Mouse (Mus musculus) c-Kit-positive CD71-negative TER-119-negative erythroid progenitor cells, embryonic 14.5 days (primary cell): ENCODE data around the gene Cmtm6.
"Not testable (repeated sequence)": the region's sequence is repeated elsewhere in the genome, so short reads cannot be mapped to it uniquely, and the experiment has no call there.

Source experiments
- DNase-seq: peaks from one replicate; pipeline ENCODE4 v3.0.0-alpha.2; 2013; ENCODE audit warnings: low read depth

Cmtm6 gene

DNA sequence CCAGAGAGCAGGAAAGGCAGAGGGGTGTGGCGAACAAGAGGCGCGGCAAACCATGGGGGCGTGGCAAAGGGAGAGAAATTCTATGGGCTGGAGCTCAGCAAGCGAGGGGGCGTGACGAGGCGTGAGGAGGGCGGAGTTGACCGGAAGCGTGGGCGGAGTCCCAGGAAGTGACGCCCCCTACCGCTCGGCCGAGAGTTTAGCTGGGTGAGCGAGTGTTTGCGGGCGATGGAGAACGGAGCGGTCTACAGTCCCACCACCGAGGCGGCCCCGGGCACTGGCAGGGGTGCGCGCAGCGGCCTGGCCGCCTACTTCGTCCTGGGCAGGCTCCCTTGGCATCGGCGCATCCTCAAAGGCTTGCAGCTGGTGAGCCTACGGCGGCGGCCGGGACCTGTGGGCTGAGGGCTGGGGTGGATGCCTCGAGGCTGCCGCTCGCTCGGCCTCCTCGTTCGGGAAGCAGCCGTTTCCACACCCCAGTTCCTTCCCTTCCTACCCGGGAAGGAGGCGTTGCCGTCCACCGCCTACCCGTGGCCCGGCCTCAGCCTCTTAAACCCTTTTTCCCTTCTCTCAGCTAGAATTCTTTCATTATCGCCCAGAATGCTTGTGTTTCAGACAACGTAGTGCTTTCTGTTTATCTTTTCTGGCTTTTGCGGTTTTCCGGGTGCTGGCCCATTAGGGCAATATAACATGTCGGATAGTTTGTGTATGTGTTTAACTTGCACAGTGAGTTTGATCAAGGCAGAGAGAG lies at the start of gene Cmtm6:
TSS of gene Cmtm6 (plus strand) at position 106 of the 745 bp plus-strand sequence.
- peak; percentile 93 for DNase-seq

DNA sequence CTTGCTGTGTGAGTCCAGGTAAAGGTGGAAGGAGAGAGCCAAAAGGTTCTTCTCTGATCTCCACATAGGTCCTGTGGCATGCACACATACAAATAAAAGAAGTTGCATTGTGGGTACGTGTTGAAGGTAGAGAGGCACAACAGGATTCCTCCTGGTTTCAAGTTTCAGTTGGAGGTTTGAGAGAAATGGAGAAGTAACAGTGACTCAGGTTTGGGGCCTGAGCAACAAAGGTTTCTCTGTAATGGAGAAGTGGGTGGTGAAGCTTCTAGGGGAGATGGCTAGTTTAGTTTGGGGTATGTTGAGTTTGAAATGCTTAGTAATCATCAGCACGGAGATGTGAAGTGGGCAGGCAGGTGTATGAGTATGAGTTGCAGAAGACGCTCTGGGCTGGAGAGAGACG lies 48.7 kb upstream of the Cmtm6 start:
- DNase-seq: no peak

DNA sequence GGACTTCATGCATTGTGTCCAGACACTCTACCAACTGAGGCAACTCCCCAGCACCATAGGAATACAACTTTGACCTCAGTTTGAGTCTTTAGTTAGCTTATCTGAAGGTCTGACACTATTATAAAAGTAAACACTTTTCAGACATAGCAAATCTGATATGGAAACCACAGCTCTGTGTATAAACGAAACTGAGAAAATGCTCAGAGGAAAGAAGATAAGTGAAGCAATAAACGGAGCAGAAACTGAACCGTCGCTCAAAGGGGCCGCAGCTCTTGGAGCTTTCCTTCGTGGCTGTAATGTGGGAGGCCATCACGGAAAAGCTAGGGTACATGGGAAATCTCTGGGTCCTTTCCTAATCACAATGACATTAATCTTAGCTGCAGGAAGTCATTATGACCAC lies 44.7 kb upstream of the Cmtm6 start:
- no peak for DNase-seq

DNA sequence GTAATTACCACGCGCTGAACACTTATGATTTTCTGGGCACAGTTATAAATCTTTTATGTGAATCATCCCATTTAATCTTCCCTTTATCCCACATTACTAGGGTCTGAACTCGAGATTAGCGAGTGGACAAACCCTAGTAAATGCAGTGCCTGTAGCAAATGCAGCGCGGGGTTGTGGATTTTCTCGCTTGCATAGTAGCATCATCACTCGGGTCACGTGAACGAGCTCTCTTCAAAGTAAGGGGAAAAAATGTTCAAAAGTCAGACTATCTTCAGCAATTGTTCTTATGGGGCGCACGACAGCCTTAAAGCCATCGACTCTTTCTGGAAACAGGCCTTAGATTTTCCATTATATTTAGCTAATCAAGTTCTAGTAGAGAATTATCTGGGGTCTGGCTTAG lies 43.3 kb upstream of the Cmtm6 start:
- no peak for DNase-seq

DNA sequence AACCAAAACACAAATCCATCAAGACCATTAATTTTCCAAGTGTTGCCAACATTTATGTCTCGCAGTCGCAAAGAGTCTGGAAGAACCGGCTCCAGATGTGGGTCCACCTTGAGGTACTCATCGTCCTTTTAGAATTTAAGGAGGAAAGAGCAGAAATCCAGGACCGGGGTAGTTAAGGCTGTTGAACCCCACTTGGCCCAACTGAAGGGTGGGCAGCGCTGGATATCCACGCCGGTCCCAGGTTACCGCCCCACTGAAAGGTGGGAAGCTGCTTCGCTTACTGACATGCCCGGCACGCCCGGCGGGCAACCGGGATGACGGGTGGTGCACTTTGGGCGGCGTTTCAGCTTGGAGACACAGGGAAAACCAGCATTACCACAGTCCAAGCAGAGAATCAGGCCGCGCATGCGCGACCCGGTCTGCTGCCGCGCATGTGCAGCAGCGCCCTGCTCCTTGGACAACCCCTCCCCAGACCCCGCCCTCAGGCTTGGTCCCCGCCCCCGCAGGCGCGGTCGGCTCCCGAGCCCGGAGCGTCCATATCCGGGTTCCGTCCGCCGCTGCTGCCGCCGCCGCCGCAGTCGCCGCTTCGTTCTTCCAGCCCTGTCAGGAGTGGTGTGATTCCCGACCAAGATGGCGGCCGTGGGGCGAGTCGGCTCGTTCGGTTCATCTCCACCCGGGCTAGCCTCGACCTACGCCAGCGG lies 42.5 kb upstream of the Cmtm6 start, which contains the start of gene Dync1li1:
TSS of gene Dync1li1 (plus strand) at position 539 of the 701 bp plus-strand sequence.
- DNase-seq: peak; percentile 89

DNA sequence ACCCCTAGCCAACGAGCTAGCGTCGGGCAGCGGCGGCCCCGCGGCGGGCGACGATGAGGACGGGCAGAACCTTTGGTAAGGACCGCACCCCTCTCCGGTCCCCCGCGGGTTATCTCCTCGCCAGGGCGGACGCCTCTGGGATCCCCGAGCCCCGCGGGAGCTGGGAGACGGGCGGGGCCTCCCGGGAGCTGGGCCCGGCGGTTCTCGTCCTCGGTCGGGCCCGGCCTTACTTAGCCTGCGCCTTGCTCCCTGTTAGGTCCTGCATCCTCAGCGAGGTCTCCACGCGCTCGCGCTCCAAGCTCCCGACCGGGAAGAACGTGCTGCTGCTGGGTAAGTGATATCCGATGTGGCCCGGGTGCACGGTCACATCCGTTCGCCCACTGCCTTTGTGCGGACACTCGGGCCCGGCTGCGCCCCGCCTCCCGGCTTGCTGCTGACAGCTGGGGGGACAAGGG lies 41.9 kb upstream of the Cmtm6 start:
- DNase-seq: no peak

DNA sequence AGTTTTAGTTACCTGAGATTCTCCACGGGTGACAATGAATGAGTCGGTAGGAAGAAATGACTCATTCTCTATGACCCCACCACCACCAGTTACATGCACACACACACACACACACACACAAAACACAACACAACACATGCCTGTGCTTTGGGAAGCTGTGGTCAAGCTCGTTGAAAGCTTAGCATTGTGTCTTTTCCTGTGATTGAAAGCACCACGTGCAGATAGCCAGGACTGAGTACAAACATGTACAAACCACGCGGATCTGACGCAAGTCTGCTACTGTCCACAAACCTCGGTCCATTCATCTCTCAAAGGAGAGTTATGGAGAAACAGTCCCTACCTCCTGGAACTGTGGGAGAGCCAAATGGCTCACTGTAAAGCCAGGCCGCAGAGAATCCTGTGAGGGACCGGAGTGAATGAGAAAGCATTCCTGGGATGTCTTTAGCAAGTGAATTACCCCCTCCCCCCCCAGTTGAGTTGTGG lies 40.8 kb upstream of the Cmtm6 start:
- no peak for DNase-seq

DNA sequence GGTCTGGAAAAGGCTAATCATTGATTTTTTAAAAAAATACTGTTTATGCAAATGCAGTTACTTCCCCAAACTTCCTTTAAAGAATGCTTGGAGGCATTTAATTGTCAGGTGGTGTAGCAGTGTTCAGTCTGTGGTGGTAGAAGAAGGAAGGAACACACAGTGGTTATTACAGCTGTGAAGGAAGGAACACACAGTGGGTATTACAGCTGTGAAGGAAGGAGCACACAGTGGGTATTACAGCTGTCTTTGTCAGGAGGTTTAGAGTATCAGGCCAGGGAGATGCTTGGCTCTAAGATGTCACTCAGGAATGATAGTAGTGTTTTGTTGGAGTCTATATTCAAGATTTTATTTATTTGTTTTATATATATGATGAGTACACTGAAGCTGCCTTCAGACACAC lies 39.8 kb upstream of the Cmtm6 start:
- no peak for DNase-seq

DNA sequence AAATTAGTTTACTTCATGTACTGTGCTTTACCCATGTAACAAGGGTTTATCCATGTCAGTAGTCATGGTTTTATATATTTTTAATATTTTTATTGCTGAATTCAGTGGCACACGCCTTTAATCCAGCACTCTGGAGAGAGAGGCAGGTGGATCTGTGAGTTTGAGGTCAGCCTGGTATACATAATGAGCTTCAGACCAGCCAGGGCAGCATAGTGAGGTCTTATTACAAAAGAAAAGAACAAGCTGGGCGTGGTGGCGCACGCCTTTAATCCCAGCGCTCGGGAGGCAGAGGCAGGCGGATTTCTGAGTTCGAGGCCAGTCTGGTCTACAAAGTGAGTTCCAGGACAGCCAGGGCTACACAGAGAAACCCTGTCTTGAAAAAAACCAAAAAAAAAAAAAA lies 35.3 kb upstream of the Cmtm6 start:
- DNase-seq: not testable (repeated sequence)

DNA sequence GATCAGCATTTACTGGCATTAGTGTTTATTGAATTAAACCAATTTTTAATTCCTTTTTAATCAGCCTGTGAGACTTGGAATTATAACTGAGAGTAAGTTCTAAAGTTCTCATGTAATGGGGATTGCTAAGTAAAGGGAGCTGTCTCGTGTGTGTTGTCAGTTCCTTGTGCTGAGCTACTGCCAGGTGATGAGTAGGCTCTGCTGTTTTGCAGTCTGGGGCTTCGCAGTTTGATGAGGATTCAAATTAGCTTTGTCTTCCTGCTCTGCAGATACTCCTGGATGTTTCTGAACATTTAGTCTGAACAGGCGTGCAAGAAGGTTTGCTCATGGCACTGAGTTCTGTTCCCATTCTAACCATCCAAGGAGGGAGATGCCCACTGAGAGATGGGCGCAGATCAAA lies 33.8 kb upstream of the Cmtm6 start:
- no peak for DNase-seq

DNA sequence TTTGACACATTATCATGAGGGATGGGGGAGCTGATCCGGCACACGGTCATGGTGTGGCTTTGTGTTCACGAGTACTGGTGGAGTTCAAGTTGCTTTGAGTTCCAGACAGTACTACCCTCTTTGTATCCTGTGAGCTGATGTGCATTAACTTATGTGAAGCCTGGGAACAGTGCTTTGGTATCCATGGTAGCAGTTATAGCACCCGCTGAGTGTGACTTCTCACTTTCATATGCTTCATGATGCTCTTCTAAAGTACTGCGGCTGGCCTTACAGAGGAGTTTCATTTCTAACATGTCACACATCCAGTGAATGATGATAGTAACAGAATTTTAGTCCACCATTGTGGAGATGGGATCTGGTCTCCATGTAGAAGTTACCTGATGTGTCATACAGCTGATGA lies 33.0 kb upstream of the Cmtm6 start:
- no peak for DNase-seq

DNA sequence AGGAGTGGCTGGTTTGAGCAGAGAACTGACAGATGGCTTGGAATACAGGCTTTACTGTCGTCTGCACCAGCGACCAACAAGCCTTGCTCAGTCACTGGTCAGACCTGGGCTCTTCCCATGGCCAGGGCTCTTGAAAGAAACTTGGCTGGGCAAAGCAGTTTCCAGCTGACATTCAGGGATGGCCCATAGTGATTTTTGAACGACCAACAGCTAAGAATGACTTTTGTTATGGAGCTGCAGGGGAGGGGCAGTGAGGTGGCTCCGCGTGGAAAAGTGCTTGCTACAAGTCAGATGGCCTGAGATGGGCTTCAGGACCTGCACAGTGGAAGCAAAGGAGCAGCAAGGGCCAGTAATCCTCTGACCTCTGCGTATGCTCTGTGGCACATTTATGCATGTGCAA lies 31.7 kb upstream of the Cmtm6 start:
- DNase-seq: no peak

DNA sequence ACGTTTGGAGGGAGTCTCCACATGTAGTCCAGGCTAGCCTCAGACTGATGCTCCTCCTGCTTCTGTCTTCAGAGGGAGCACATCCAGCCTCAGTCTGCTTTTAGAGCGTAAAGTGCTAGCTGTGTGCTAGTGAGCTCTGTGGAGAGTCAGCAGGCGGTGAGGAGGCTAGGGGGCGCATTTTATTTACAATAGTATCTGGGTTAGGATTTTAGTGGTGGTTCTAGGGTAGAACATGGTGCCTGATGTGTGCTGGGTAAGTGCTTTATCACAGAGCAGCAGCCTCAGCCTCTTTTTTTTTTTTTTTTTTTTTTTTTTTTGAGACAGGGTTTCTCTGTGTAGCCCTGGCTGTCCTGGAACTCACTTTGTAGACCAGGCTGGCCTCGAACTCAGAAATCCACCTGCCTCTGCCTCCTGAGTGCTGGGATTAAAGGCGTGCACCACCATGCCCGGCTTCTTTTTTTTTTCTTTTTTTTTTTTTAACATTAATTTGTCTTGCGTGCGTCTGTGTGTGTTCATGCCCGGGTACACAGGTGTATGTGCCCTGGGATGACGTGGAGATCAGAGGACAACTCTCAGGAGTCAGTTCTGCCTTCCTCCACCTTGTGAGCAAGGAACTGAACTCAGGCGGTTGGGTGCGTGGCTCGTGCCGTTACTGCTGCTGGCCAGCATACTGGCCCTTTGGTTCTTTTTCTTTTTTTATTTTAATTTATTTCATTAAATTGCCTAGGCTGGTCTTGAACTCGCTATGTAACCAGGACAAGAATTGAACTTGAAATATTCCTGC lies 30.8 kb upstream of the Cmtm6 start:
- DNase-seq: no peak

DNA sequence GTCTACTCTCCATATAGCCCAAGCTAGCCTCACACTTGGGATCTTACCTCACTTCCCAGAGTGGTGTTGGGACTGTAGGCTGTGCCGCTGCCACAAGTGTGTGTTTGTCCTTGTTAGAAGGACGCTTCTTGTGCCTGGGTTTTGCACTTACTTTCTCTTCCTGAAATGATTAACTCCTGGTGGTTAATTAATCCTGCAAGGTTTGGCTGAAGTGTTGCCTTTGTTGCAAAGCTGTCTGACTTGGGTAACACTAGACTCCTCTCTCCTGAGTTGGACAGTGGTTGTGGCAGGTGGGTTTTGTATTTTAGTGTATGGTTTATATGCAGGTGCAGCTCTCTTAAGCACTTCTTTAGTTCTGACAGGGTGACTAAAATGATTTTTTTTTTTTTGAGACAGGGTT lies 29.9 kb upstream of the Cmtm6 start:
- no peak for DNase-seq

DNA sequence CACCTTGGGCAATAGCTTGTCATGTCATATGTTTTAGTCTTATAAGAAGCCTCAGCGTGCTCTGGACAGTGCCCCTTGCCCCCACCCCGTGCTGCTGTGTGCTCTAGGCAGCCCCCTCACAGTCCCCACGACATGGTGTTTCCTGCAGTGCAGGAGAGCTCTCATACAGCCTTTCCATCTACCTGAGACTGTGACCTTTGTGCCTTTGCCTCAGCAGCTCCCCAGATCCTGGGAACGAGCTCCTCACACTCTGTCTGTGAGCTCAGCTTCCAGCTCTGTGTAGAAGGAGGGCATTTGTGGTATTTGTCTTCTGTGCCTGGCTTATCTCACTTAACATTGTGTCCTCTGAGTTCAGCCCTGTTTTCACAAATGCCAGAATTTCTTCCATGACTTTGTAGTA lies 29.0 kb upstream of the Cmtm6 start:
- no peak for DNase-seq

DNA sequence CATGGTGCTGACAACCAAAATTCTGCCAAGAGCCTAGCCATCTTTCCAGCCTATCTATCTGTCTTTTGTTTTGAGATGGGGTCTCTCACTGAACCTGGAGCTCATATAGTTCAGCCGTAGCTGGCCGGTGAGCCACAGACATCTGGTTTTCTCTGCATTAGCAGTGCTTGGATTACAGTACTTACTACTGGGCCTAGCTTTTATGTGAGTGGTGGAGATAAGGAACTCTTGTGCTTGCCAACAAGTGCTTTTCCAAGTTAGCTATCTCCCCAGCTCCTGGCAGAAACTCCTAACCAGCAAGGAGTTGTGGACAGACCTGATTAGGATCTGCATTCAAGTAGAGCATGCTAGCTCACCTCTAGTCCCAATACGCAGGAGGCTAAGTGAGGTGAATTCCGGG lies 23.1 kb upstream of the Cmtm6 start:
- no peak for DNase-seq

DNA sequence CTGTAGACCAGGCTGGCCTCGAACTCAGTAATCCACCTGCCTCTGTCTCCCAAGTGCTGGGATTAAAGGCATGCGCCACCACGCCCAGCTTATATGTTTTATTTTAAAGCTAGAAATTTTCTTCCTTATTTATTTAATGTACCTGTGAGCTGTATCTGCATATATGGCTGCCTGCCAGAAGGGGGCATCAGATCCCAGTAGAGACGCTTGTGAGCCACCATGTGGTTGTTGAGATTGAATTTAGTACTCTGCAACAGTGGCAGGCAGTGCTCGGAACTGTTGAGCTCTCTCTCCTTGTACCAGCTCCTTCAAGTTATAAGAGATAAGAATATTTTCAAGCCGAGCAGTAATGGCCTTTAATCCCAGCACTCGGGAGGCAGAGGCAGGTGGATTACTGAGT lies 20.6 kb upstream of the Cmtm6 start:
- DNase-seq: no peak

DNA sequence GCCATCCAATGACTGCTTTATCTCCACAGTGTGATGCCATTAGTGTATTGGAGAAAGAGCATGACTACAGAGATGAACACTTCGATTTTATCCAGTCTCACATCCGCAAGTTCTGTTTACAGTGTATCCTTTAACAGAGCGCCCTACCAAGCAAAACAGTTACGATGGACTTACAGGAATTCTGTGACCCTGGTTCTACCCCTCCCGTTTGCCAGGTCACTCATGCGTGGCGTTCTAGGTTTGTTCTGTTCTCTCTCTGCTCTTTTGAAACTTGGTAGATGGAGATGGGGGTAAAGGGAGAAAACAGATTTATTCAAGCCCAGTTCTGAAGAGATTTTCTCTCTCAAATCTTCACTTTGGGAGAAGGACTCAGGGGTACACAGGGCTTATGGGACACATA lies 17.4 kb upstream of the Cmtm6 start:
- no peak for DNase-seq

DNA sequence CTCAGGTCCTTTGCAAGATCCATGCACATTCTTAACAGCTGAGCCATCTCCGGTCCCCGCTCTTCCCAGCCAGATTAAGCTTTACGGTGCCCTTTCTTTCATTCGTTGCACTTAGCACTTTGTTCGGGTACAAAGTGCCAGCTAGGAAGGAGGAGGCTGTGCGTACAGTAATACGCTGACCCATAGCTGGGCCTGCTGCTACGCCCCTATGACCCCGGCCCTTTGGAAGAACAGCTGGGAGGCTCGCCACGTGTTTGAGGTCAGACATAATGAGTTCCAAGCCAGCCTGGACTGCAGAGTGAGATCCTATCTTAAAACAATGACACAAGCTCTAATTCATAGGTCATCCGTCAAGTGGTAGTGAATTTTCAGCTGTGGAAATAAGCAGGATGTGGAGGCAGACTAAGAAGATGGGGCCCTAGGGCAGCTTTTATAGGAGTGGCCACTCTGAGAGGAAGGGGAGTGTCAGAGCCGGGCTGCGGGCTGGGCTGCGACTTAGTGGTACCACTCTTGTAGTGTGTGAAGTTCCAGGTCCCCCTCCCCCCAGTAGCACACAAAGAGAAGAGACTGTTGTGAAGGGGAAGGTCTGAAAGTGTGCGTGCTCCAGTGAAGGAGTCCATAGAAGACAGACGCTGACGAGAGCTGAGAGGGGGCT lies 14.1 kb upstream of the Cmtm6 start:
- DNase-seq: no peak

DNA sequence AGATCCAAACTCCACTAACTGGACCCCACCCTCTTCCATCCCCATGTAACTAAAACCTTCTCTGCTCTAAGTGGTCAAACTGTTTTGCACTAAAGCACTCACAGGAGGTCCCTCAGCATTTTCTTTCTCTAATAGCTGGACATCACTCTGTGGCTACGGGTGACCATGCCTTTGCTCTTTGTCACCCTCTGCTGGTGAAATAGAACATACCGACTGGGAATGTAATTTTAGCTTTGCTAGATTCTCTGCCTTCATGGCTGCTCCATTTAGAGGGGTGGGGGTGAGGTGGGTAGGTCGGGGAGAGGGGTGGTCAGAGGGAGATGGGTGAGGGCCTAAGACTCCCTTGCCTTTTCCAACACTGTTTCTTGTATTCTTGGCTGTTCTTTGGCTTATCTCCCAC lies 3.6 kb upstream of the Cmtm6 start:
- DNase-seq: peak; percentile 48

DNA sequence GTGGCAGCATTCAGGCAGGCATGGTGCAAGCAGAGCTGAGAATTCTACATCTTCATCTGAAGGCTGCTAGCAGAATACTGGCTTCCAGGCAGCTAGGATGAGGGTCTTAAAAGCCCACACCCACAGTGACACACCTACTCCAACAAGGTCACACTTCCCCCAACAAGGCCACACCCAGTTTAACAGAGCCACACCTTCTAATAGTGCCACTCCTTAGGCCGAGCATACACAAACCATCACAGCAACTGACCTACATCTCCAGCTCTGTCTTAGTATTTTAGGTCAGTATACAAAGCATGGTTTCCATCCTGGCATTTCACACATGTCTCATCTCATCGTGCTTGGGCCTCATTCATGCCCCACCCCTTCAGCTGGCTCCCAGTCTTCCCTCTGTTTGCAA lies 2.5 kb upstream of the Cmtm6 start:
- not testable (repeated sequence) for DNase-seq
